Mouse (Mus musculus) layer of hippocampus, adult 2 months (tissue): ENCODE measurements around the gene Mdga1. TPM values are rescaled to one million over a fixed set of nuclear protein-coding genes. Genes with fewer than 3 reads are reported as not detected.
A peak's percentile ranks its signal among the peaks of the same experiment; 100 is the strongest.

ENCODE experiments used
- DNase-seq, 2 experiments: peaks; one replicate each; pipeline ENCODE4 v3.0.0; 2022; ENCODE audit warnings: low spot score in 2 of 2
- H3K27ac ChIP-seq: fragments of 200-600 bp; 2 replicates; pipeline ENCODE4 v1.8.1; 2022
- H3K4me3 ChIP-seq: fragments of 200-600 bp; 2 replicates; pipeline ENCODE4 v1.8.1; 2022; ENCODE audit warnings: mild to moderate bottlenecking
- CTCF ChIP-seq: fragments of 200-600 bp; conservative IDR thresholded peaks from 2 replicates; pipeline ENCODE4 v1.8.1; 2022; ENCODE audit warnings: antibody characterized with exemption, mild to moderate bottlenecking, moderate library complexity
- total RNA-seq, 2 experiments: library from RNA; stranded (reverse); gene quantifications; 2 replicates each; pipeline ENCODE4 v1.2.3; 2021

Mdga1 gene
- total RNA-seq, 2 experiments from 2014 or later, result 70.1 to 73.8 TPM

- DNase-seq, result no peak
- Histone ChIP-seq H3K27ac (no peak overlapping the region), H3K4me3 (no peak overlapping the region)
- no peak for TF ChIP-seq CTCF
Measured at GRCm38 (mm10) chr17:29994459-29994858, 24.6 kb upstream of the Mdga1 start.

- Histone ChIP-seq H3K4me3 (no peak overlapping the region), H3K27ac (no peak overlapping the region)
- no peak for TF ChIP-seq CTCF
- no peak for DNase-seq
Measured at GRCm38 (mm10) chr17:29994011-29994410, 24.1 kb upstream of the Mdga1 start.

GRCm38 (mm10) chr17:29993488-29993887 is 23.6 kb upstream of the Mdga1 start:
- peak; percentile 56 to 73 for DNase-seq
- H3K4me3 ChIP-seq, result no peak overlapping the region
- H3K27ac ChIP-seq, result peak overlapping the region; percentile 65; the same call in 1 of the 2 replicates
- TF ChIP-seq CTCF, result no peak

- H3K27ac ChIP-seq, result no peak overlapping the region
- no peak overlapping the region for H3K4me3 ChIP-seq
- no peak for TF ChIP-seq CTCF
- no peak for DNase-seq
Measured at GRCm38 (mm10) chr17:29990845-29991244, 21.0 kb upstream of the Mdga1 start.

GRCm38 (mm10) chr17:29990136-29990535 is 20.2 kb upstream of the Mdga1 start:
- no peak for TF ChIP-seq CTCF
- Histone ChIP-seq H3K27ac (no peak overlapping the region), H3K4me3 (no peak overlapping the region)
- no peak for DNase-seq

GRCm38 (mm10) chr17:29989653-29990052 is 19.8 kb upstream of the Mdga1 start:
- Histone ChIP-seq H3K4me3 (no peak overlapping the region), H3K27ac (no peak overlapping the region)
- no peak for DNase-seq
- no peak for TF ChIP-seq CTCF

GRCm38 (mm10) chr17:29988141-29988540 is 18.3 kb upstream of the Mdga1 start:
- no peak for TF ChIP-seq CTCF
- Histone ChIP-seq H3K27ac (no peak overlapping the region), H3K4me3 (no peak overlapping the region)
- no peak for DNase-seq

GRCm38 (mm10) chr17:29985534-29985933 is 15.6 kb upstream of the Mdga1 start:
- no peak for DNase-seq
- no peak for TF ChIP-seq CTCF
- H3K27ac ChIP-seq, result peak overlapping the region; percentile 77
- H3K4me3 ChIP-seq, result no peak overlapping the region

GRCm38 (mm10) chr17:29984931-29985330 is 15.0 kb upstream of the Mdga1 start:
- peak overlapping the region; percentile 77 for H3K27ac ChIP-seq
- DNase-seq, result peak; percentile 42 to 60
- H3K4me3 ChIP-seq, result no peak overlapping the region
- no peak for TF ChIP-seq CTCF

GRCm38 (mm10) chr17:29983190-29983589 is 13.3 kb upstream of the Mdga1 start:
- no peak overlapping the region for H3K4me3 ChIP-seq
- TF ChIP-seq CTCF, result no peak
- no peak for DNase-seq
- H3K27ac ChIP-seq, result no peak overlapping the region; the same call in 1 of the 2 replicates

GRCm38 (mm10) chr17:29981568-29981967 is 11.7 kb upstream of the Mdga1 start:
- TF ChIP-seq CTCF, result no peak
- Histone ChIP-seq H3K4me3 (no peak overlapping the region), H3K27ac (no peak overlapping the region)
- no peak for DNase-seq

- TF ChIP-seq CTCF, result no peak
- H3K4me3 ChIP-seq, result no peak overlapping the region
- DNase-seq, result no peak
- no peak overlapping the region for H3K27ac ChIP-seq
Measured at GRCm38 (mm10) chr17:29979841-29980240, 10.0 kb upstream of the Mdga1 start.

- no peak for DNase-seq
- Histone ChIP-seq H3K4me3 (no peak overlapping the region), H3K27ac (no peak overlapping the region)
- TF ChIP-seq CTCF, result no peak
Measured at GRCm38 (mm10) chr17:29979020-29979419, 9.1 kb upstream of the Mdga1 start.

GRCm38 (mm10) chr17:29975731-29976130 is 5.8 kb upstream of the Mdga1 start:
- H3K4me3 ChIP-seq, result no peak overlapping the region
- peak; percentile 99 for TF ChIP-seq CTCF
- peak overlapping the region; percentile 32; the same call in 1 of the 2 replicates for H3K27ac ChIP-seq
- DNase-seq, result peak; percentile 88 to 91

- no peak overlapping the region for H3K4me3 ChIP-seq
- DNase-seq, result no peak
- no peak overlapping the region for H3K27ac ChIP-seq
- no peak for TF ChIP-seq CTCF
Measured at GRCm38 (mm10) chr17:29973226-29973625, 3.3 kb upstream of the Mdga1 start.
